Mouse (Mus musculus): Measurements from ENCODE around the gene Gfra1.

DNA sequence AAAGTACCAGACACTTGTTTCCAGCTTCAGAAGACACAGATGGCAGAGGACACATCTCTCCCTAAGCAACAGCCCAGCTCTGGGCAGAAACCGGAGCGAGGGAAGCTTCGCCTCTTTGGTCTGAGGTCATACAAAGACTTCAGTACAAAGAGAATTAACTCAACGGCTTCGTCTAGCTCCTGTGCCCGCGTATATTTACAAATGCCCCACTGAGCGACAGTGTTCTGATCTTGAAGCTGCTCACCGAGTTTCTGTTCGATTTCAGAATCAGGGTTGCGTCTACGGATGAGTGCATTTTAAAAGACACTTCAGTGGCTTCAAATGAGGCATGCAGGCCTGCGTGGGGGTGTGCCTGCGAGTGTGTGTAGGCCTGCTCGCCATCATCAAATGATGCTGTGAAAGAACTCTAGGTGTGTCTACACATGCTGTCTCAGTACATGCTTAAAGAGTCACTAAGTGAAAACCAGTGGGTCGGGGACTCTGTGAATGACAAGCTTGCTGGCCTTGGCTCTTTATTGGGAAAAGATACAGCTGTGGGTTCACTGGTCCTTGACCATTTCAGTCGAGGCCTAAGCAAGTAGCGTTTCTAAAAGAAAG is 66.8 kb downstream of the Gfra1 start:
- no peak for TF ChIP-seq CTCF (conservative IDR thresholded peaks at IDR 0.05 in 1 of 2, IDR thresholded peaks at IDR 0.05 in 1 of 2; ENCODE audit: low read depth in 2 of 2, low read length in 2 of 2)
- TF ChIP-seq ELF1 (IDR thresholded peaks at IDR 0.05; ENCODE audit: low read depth, low read length): no peak
- no peak for TF ChIP-seq MAX (IDR thresholded peaks at IDR 0.05; ENCODE audit: low read length)
- no peak for TF ChIP-seq POLR2A (IDR thresholded peaks at IDR 0.05; ENCODE audit: low read depth, low read length)
- no peak for TF ChIP-seq TCF12 (IDR thresholded peaks at IDR 0.05; ENCODE audit: low read depth, low read length)
